Mouse (Mus musculus): ENCODE measurements at regions not wholly inside any gene's neighbourhood (a gene's known extent, or its start where the extent isn't known, plus 50 kb on each side); places are given as distances from the start of the nearest gene placed in this dataset.

DNA sequence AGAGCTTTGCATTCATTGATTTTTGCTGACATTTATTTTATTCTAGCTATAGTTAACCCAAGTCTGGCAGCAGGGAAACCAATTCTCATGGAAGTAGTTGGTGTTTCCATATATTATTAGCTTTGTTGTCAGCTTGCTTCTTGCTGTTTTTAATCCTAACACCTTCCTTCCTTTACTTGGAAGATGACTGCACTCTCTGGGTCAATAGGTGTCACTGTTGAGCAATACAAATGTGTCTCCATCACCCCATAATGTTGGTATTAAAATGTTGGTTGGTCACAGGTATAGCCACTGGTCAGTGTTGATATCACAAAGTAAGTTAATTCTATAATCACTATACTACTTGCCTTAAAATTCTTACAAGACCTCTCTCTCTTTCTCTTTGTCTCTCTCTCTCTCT is 477.9 kb upstream of the A1bg start:
- peak; percentile 54 for ATAC-seq

DNA sequence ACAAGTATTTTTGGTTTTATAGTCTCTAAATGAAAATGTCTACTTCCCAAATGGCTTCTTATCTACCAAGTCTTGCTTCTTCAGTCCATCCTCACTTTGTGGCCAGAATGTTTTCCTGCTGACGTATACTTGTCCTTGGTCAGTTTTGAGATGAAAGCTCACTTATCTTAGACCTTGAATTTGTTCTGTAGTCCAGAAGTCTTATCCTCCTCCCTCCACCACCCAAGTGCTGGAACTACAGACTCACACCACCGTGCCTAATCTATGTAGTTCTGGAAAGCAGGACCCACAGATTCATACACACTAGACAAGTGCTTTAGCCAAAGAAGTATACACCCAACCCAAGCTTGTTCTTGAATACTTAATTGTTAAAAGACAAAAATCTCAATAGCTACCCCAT is 477.2 kb upstream of the A1bg start:
- no peak for ATAC-seq

DNA sequence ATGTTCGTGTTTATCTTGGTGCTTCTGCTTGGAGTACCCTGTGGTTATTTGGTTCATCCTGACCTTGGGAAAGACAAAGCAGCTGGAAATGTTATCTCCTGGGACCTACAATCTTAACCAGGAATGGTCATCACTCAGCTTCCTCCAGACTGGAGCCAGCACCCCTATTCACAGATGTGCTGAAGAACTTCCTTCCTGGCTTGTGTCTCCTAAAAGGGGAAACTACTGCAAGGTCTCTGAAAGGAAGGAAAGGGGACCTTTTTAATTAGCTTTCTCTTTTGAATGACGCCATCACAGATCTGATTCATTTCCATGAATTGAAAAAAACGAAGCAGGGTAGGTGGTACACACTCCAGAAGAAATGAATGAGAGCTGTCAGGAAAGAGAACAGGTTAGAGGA is 476.0 kb upstream of the A1bg start:
- ATAC-seq: no peak

DNA sequence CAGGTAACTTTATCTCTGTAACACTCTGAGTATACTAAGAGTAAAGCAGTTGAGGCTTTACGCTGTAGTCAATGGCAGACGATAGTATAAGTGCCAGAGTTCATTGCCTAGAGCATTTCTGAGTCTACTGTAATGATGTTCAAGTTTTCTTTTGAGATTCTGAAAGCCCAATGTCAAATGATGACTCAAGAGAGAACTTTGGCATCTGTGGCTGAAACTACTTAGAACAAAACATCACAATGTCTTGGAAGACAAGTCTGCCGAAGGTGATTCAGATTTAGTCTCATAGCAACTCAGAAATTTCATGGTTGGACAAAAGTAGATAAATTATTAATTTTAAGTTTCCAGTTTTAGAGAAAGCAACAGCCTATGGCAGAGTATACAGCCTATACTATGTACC is 474.2 kb upstream of the A1bg start:
- ATAC-seq: no peak

DNA sequence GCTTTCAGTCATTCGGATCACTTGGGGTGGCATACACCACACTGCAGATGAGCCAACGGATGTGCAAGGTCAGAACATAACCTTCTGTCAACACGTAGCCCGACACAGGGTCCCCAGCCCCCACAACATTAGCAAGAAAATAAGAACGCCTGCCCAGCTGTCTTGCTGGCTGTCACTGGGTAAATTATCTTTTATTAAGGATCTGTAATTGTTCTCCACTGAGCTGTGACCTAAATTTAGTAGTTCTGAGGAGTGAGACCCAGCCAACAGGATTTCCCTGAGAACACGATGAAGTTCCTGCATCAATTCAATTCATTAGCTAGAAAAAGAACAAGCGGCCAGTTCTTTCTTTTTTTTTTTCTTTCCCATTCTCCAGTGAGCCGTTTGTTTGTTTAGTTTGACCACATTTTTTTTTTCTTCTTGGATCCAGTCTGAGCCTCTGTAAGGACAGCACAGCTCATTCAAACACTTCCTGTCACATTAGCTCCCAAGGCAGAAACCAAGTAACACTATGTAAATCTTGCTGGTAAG is 472.5 kb upstream of the A1bg start:
- ATAC-seq: no peak

DNA sequence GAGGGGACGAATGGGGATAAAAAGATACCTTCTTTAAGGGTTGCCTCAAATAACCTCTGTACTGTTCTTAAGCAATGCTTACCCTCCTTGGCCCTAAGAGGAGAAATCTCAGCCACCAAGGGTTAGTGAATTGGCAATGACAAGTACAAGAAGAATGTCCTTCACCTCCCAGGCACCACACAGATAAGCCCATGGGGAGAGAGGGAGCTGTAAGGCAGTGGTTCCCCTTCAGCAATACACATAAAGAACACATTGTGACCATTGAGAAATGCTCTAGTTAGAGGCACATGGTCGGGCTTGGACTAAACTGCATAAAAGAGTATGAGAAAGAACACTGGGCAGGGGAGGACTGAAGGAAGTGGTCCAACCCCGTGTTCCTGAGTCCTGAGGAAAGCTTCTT is 457.9 kb upstream of the A1bg start:
- no peak for ATAC-seq

DNA sequence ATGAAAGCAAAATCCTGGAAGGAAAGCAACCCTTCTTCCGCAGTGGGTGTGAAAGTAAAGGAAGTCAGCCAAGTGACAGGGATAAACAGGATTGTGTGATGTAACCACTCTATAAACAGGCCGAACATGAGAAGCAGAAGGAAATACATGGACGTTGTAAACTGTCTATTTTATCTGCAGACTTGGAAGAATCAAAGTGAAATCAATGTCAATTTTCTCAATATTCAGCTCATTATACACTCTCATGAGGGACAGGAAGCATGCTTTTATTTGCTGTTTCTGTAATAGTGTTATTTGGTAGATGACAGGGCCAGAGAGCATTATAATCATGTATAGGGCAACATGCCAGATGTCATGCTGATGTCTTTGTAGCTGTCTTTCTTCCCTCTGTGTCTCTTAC is 443.5 kb upstream of the A1bg start:
- no peak for ATAC-seq

DNA sequence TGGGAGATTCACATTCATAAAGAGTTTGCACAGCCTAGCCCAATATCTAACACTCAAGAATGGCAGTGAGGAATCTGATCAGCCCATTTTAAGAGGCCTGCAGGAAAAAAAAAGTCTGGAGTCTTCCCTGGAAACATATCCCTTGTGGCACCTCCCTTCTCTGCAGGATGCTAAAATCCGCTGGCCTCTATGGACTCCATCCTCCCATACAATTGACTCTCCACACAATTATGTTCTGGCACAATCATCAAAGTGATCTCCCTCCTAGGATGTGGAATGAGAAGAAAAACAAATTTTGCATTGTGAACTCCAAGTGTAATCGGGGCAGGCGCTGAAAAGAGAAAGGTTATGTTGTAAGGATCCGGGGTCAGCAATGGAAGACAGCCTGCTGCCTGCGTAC is 442.7 kb upstream of the A1bg start:
- ATAC-seq: no peak

DNA sequence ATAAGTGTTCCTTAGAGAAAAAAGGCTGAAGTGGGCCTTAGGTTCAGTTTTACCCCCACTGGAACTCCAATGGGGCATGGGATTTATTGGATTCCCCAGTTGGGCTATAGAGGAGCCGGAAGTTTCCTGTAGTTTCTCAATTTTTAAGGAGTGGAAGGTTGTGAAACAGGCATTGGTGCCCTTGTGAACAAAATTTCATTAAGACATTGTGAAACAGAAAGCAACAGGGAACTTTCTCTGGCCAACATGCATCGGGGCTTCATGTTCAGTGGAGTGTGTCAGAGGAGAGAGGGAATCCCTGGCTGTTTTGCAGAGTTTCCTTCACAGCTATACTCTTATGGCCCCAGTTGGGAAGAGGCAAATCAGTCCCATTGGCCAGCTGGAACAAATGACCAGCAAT is 441.6 kb upstream of the A1bg start:
- no peak for ATAC-seq

DNA sequence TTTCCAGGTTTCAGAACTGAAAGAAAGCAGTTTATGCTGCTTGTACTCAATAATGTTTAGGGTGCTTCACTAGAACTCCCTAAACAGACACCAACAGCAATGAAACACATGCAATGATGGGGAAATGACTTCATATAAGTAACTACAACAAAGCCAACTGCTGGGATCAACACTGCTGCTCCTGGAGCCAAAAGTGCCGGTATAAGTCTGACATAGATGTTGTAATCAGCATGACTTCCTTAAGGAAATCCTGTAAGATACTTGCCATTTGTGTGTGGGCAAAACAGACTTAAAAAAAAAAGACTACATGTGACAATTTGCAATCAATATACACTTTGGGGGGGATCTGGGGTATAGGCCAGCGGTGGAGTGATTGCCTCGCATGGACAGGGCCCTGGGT is 438.4 kb upstream of the A1bg start:
- ATAC-seq: no peak

DNA sequence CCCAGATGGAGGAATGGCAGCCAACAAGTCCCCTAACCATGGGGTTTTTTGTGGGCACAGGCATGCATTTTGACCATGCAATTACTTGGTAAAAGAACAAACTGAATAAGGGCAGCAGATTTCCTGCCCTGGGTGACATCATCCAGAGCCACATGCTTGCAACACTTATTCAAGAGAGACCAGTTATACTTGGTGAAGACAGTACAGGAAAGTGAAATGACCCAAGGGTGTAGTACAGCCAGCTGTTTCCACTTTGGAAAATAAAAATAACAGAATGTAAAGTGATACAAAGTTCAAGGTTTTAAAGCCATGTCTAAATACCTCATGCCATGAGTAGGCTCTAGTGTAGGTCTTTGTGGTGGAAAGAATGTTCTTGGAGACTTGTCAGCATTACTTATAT is 432.5 kb upstream of the A1bg start:
- ATAC-seq: no peak

DNA sequence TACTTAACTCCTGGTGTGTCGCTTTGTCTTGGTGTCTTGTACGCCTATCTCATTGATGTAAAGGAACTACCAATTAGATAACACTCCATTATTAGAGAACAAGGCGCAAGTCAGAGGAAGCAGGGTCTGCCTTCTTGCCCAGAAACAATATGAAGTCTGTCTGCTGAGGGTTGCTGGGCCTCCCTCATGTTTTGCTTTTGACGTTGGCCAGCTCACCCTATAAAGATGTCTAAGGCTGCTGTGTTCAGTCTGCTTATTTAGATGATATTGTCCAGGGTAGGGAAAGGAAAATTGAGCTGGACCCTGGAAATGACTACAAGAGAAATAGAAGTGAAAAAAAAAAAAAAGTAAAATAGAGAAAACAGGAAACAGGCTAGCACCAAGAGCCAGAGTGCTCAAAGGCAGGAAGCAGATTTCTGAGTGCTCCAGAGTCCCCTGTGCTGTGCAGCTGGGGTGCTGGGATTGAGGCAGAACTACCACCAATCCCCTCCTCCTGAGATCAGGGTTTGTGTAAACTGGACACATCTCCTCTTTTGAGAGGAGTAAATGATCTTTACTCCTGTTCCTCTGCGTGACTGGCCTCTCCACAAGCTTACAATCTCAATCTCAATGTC is 429.0 kb upstream of the A1bg start:
- ATAC-seq: no peak

DNA sequence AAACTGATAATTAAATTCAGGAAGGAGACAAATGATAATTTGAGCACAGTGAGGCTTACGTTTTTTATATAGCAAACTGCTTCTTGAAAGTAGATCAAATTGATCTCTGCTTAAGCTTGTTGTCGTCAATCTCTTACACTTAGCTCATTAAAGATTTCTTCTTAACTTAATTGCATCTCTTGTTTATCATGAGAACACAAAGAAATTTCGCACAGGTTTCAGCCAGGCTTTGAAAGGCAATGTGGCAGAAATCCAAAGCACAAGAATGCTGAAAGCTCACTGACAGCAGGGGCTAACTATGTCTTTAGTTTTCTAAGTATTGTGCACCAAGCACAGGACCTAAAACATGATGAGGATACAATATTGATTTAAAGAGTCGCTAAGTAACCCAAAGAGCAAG is 422.3 kb upstream of the A1bg start:
- no peak for ATAC-seq

DNA sequence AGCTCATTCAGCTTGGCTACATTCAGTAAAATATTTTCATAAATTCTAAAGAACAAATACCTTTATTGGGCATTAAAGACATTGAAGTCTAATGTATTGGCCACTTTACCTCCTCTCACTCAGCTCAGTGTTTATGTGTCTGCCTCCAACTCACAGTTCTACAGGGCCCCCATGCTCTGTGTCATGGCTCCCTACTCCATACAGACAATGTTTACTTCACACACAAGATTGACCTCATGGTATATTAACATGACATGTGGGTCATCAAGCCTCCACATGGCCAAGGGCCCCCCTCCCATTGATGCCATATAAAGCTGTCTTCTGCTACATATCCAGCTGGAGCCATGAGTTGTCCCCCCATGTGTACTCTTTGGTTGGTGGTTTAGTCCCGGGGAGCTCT is 419.8 kb upstream of the A1bg start:
- ATAC-seq: no peak

DNA sequence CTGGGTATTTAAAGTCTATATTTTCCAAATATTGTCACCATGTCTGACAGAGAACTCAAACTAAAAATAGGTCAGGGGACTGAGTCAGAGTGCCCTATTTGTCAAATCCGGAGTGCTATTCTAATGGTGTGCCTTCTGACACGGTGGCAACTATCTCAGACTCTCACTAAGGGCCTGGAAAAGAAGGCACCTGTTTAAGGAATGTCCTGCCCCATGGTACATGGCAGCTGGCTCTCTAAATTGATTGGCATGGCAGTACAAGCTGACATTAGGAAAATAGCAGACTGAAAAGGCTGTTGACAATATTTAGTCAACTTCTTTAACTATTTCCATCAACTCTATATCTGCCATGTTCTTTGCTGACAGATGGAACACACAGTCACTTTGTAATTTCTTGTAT is 405.1 kb upstream of the A1bg start:
- ATAC-seq: no peak

DNA sequence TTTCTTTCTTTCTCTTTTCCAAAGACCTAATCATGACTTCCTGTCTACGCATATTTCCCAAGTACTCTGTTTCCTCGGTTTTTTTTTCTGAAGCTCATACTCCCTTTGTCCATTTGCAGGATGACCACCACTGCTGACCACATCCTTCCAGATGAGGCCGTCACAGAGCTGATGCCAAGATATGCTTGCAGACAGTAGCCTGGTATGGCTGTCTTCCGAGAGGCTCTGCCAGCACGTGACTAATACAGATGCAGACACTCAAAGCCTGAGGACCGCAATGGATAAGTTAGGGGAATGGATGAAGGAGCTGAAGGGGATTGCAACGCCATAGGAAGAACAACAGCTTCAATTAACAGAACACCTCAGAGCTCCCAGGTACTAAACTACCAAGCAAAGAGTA is 399.4 kb upstream of the A1bg start:
- ATAC-seq: no peak

DNA sequence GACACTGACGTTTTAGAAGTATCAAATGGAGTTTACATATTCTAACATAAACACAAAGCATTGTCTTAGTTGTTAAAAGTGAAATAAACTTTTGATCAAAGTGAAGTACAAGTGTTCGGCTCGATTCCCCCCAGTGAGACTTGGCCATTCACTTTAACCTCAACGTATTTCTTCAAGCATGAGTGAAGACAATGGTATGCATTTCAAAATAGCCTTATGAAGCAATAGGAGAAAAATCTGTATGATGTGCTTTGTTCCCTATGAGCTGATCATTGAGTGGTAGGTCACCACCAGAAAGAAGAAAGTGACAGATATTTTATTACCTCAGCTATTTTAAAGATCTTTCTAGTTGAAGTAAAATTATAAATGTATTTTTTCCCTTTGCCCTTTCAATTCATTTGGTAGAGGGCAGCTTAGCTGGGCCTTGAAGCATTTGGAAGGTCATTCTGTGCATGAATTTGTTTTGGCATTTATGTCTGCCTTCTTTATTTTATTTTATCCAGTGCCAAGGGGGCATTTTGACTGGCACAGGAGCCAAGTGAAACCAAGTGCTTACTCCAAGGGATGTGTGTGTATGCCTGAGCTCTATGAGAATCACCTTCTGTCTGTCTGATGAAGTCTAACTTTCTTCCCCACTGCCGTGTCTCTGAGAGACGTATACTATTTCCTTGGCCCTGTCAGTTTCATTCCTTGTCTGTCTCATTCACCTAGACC is 386.8 kb upstream of the A1bg start:
- no peak for ATAC-seq

DNA sequence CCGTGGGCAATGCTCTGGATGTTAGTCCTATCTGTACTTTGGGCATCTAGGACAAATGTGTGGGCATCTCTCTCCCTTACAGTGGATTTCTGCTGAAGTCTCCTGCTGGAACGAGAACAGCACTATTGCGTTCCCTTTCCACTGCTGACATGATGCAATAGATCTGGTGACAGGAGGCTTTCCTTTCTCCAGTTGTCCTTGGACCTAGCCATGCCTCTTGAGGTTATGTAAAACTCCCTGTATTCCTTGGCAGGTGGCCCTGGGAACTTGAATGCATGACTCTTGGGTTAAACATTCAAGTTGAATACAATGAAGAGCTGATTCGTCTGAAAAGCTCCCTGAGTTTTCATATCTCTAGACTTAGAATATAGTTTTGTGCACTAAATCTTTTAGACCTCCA is 386.1 kb upstream of the A1bg start:
- ATAC-seq: no peak

DNA sequence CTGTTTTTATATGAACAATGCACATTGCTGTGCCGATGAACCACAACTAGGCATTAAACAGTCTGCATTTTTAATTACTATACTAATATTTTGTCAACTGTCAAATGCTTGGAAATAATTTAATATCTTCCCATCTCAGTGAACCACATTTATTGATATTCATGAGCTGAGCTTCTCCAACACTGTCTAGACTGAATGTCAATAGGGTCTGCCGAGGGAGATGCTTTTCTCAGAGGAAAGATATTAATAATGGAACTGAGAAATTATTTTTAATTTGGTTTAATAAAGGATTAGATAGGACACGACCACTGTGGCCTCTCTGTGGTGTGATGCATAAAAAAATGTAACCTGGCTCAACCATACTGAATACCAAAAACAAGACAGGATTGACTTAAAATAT is 381.7 kb upstream of the A1bg start:
- ATAC-seq: no peak

DNA sequence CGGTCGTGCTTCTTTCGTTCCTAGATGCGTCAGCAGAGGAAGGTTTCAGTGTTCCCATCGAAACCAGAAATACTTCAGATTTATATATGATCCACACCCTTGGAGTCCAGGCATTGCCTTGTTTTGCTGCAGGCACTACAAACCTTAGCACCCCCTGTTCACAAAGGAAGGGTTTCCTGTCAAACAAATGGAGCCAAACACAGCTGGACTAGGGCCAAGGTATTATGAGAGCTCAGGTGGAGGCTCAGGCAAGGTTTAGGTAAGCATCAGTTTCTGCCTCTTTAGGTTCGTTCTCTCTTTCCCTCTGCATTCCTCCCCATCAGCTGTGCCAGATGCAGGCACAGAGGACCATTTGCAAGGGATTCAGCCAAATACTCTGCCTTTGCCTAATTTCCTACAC is 377.0 kb upstream of the A1bg start:
- ATAC-seq: no peak

DNA sequence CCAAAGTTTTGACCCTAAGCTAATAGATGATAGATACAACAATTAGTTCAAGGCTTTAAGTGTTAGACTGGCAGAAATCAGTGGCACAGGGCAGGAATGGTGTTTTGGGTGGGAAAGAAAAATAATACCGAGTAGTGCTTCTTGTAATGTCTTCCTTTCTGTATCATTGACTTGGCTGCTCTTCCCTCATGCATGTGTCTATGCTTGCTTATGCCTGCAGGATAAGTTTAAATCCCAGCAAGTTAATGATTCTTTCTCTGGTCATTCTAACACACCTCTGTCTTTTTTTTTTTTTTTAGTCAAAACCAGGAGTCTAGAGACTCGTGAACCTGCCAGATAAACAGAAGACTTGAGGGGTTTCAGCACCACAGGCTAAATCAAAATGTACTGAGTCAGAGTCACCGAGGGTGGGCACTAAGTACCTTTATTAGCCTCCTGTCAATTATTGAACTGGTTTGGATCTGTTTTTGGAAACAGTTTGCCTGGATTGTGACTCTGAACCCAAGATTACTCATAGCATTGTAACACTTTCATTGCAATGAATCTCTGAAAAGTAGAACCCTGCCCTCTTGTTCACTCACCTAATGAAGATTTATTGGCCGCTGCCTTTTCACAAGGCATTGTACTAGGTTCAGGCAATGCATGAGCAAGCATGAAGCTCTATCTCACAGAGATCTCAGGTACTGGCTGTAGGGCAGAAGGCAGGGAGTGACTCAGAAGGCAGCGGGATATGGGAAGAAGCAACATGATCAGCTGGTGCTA is 374.8 kb upstream of the A1bg start:
- no peak for ATAC-seq

DNA sequence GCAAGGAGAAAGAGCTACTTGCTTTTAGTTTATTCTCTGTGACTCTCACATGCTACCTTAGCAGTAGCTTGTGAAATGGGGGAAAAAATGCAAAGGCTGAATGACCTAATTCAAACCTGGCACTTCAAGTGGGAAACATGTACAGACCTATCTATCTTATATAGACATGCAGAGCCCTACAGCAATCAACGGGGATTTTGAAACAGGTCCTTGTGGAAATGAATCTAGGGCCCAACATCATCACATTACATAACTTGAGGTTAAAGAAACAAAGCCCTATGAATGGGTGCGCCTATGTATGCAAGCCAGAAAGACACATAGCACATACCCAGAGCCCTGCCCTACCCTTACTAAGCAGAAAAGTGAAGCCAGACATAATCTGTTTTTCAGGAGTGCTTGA is 371.8 kb upstream of the A1bg start:
- no peak for ATAC-seq

DNA sequence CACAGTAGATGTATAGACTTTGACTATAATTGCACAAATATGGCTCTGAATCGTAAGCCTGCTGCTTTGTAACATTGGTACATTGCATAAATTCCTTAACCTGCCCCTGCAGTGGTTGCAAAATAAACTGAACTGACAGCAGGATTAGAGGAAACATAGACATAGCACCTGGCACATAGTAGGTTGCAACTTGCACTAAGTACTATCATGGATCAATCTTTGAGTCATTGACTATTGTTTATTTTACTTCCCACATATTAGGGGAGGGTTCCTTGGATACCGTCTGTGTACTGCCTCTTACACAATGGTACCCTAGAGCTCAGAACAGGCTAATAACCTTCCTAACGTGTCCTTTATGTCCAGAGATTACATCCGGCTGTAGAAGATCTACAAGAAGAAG is 371.3 kb upstream of the A1bg start:
- ATAC-seq: no peak

DNA sequence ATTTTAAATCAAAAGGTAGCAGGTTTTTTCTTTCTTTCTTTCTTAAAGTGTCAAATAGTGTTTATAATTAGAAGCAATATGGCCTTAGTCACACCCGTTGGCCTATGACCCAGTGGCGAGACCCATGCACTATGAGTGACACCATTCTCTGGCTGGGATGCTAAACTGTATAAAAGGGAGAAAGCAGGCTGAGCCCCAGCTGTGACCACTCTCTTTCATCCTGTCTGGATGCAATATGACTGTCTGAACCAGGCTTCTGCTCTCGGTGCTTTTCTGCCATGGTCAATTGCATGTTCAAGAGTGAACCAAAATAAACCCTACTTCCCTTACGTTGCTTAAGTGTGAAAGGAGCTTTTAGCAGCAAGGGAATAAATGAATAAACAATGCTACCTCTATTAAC is 346.0 kb upstream of the A1bg start:
- ATAC-seq: no peak

Data from activated CD4-positive, CD25-positive, alpha-beta regulatory T cell, adult 4 months (primary cell).